Mouse (Mus musculus) WW6 (cell line): ENCODE results near the gene Wfdc6b.
A peak's percentile ranks its signal among the peaks of the same experiment; 100 is the strongest.
"Not testable (repeated sequence)": the region's sequence is repeated elsewhere in the genome, so short reads cannot be mapped to it uniquely, and the experiment has no call there.

ENCODE experiments used
- DNase-seq: peaks from one replicate; pipeline ENCODE4 v3.0.0-alpha.2; 2013; ENCODE audit warnings: low read depth, low spot score

Wfdc6b gene

GRCm38 (mm10) chr2:164613471-164613870 lies at the start of gene Wfdc6b, which contains the start of gene Wfdc8:
TSS of gene Wfdc6b (plus strand) at chr2:164613522.
TSS of gene Wfdc8 (minus strand) at chr2:164613626.
- not testable (repeated sequence) for DNase-seq

GRCm38 (mm10) chr2:164564346-164564745 lies 49.0 kb upstream of the Wfdc6b start:
- no peak for DNase-seq

GRCm38 (mm10) chr2:164566997-164567396 lies 46.3 kb upstream of the Wfdc6b start:
- no peak for DNase-seq

GRCm38 (mm10) chr2:164567460-164567859 lies 45.9 kb upstream of the Wfdc6b start:
- DNase-seq, result no peak

- not testable (repeated sequence) for DNase-seq
Measured at GRCm38 (mm10) chr2:164573359-164573758, 40.0 kb upstream of the Wfdc6b start, which contains the start of gene Spint3. TSS of gene Spint3 (minus strand) at chr2:164573459.

GRCm38 (mm10) chr2:164585025-164585725 lies 28.1 kb upstream of the Wfdc6b start, which contains the start of gene Wfdc6a:
TSS of gene Wfdc6a (minus strand) at chr2:164585447.
- not testable (repeated sequence) for DNase-seq

GRCm38 (mm10) chr2:164592014-164592413 lies 21.3 kb upstream of the Wfdc6b start:
- peak; percentile 38 for DNase-seq

GRCm38 (mm10) chr2:164593494-164593893 lies 19.8 kb upstream of the Wfdc6b start, which contains the start of gene Eppin:
TSS of gene Eppin (minus strand) at chr2:164593594.
- no peak for DNase-seq

GRCm38 (mm10) chr2:164600179-164600578 lies 13.1 kb upstream of the Wfdc6b start:
- DNase-seq, result no peak

GRCm38 (mm10) chr2:164603482-164603881 lies 9.8 kb upstream of the Wfdc6b start:
- no peak for DNase-seq

- no peak for DNase-seq
Measured at GRCm38 (mm10) chr2:164604411-164604810, 8.9 kb upstream of the Wfdc6b start.

GRCm38 (mm10) chr2:164608781-164609180 lies 4.5 kb upstream of the Wfdc6b start:
- no peak for DNase-seq

GRCm38 (mm10) chr2:164615386-164615785 lies 2.1 kb downstream of the Wfdc6b start:
- no peak for DNase-seq

GRCm38 (mm10) chr2:164619050-164619449 lies 5.7 kb downstream of the Wfdc6b start:
- no peak for DNase-seq

GRCm38 (mm10) chr2:164621775-164622174 lies 8.5 kb downstream of the Wfdc6b start:
- no peak for DNase-seq

- DNase-seq, result no peak
Measured at GRCm38 (mm10) chr2:164635266-164635665, 21.9 kb downstream of the Wfdc6b start.

GRCm38 (mm10) chr2:164638696-164639095 lies 25.4 kb downstream of the Wfdc6b start, which contains the start of gene Wfdc16:
TSS of gene Wfdc16 (minus strand) at chr2:164638796.
- no peak for DNase-seq

GRCm38 (mm10) chr2:164641129-164641528 lies 27.8 kb downstream of the Wfdc6b start:
- no peak for DNase-seq

- no peak for DNase-seq
Measured at GRCm38 (mm10) chr2:164641881-164642673, 28.8 kb downstream of the Wfdc6b start.

GRCm38 (mm10) chr2:164655858-164656257 lies 42.5 kb downstream of the Wfdc6b start, which contains the start of gene Wfdc10:
TSS of gene Wfdc10 (plus strand) at chr2:164656046.
- no peak for DNase-seq

GRCm38 (mm10) chr2:164656483-164656882 lies 43.2 kb downstream of the Wfdc6b start, which contains the start of gene Wfdc9:
TSS of gene Wfdc9 (minus strand) at chr2:164656583.
- DNase-seq, result no peak

- no peak for DNase-seq
Measured at GRCm38 (mm10) chr2:164664851-164665250, 51.5 kb downstream of the Wfdc6b start.
